Mouse (Mus musculus) cerebellum, adult 2 months (tissue): ENCODE data around the gene Nxn.

ENCODE experiments used
- CTCF ChIP-seq: fragments of 200-500 bp; IDR thresholded peaks from 2 replicates; pipeline ENCODE4 v1.5.1; 2011; ENCODE audit warnings: low read depth, mild to moderate bottlenecking, control low read depth, low read length, moderate library complexity, borderline replicate concordance; ENCODE audit not compliant: insufficient read depth
- POLR2A ChIP-seq: fragments of 200-500 bp; IDR thresholded peaks from 2 replicates; pipeline ENCODE4 v1.6.1; 2011; ENCODE audit warnings: low read length, control low read depth, borderline replicate concordance; ENCODE audit not compliant: insufficient read depth

GRCm38 (mm10) chr11:76410826-76411225, 11.9 kb upstream of the Nxn start:
- TF ChIP-seq CTCF, result peak; percentile 51; the same call in 1 of the 2 replicates
- TF ChIP-seq POLR2A, result no peak
